Mouse (Mus musculus) kidney, embryonic 14.5 days (tissue): ENCODE results near the gene Sema3d. TPM values are rescaled to one million over a fixed set of nuclear protein-coding genes. Genes with fewer than 3 reads are reported as not detected.

ENCODE experiments used
- ATAC-seq: fragments of 200-750 bp; cut with Nextera tagmentation; 2 replicates; pipeline ENCODE4 v1.8.0; 2017; ENCODE audit warnings: moderate number of reproducible peaks, mild to moderate bottlenecking, moderate TSS enrichment, moderate library complexity; ENCODE audit not compliant: low FRiP score, low TSS enrichment
- H3K27ac ChIP-seq: fragments of 300-500 bp; sonication (generic); 2 replicates; pipeline ENCODE4 v1.5.1; 2014; ENCODE audit warnings: low read depth, mild to moderate bottlenecking, low read length, moderate library complexity, mixed read lengths
- H3K27me3 ChIP-seq: fragments of 300-500 bp; sonication (generic); 2 replicates; pipeline ENCODE4 v1.6.1; 2014; ENCODE audit warnings: mild to moderate bottlenecking, low read length; ENCODE audit not compliant: control insufficient read depth, insufficient read depth
- H3K36me3 ChIP-seq: fragments of 300-500 bp; sonication (generic); 2 replicates; pipeline ENCODE4 v1.6.1; 2014; ENCODE audit warnings: low read length, mixed read lengths; ENCODE audit not compliant: control insufficient read depth, insufficient read depth
- H3K4me1 ChIP-seq: fragments of 300-500 bp; sonication (generic); 2 replicates; pipeline ENCODE4 v1.6.1; 2014; ENCODE audit warnings: low read length, mixed read lengths; ENCODE audit not compliant: control insufficient read depth, insufficient read depth
- H3K4me2 ChIP-seq: fragments of 300-500 bp; sonication (generic); replicated peaks from 2 replicates; pipeline ENCODE4 v1.6.1; 2014; ENCODE audit warnings: low read depth, mild to moderate bottlenecking, low read length
- H3K4me3 ChIP-seq: fragments of 300-500 bp; sonication (generic); 2 replicates; pipeline ENCODE4 v1.5.1; 2014; ENCODE audit warnings: mild to moderate bottlenecking, low read length
- H3K9ac ChIP-seq: fragments of 300-500 bp; sonication (generic); 2 replicates; pipeline ENCODE4 v1.6.1; 2014; ENCODE audit warnings: low read depth, mild to moderate bottlenecking, low read length, moderate library complexity
- H3K9me3 ChIP-seq: fragments of 300-500 bp; sonication (generic); 2 replicates; pipeline ENCODE4 v1.6.1; 2016; ENCODE audit warnings: low read length; ENCODE audit not compliant: control insufficient read depth
- WGBS: fragments of 180-500 bp; shearing (Covaris S2); extraction: QIAGEN DNeasy Blood & Tissue Kit; methylation state at CpG from one replicate; pipeline ENCODE4 v1.1.7; 2014; 5-methylcytosine and 5-hydroxymethylcytosine counted together
- polyA plus RNA-seq: library from polyadenylated mRNA; unstranded; fragments of >200 nt; fragmentation: Nextera tagmentation; extraction: Ambion mirVana; gene quantifications from 2 replicates; pipeline ENCODE4 v1.2.1, GENCODE M21; 2014

Gene Sema3d
- 19.9 and 29.7 TPM in 2 replicates for polyA plus RNA-seq

DNA sequence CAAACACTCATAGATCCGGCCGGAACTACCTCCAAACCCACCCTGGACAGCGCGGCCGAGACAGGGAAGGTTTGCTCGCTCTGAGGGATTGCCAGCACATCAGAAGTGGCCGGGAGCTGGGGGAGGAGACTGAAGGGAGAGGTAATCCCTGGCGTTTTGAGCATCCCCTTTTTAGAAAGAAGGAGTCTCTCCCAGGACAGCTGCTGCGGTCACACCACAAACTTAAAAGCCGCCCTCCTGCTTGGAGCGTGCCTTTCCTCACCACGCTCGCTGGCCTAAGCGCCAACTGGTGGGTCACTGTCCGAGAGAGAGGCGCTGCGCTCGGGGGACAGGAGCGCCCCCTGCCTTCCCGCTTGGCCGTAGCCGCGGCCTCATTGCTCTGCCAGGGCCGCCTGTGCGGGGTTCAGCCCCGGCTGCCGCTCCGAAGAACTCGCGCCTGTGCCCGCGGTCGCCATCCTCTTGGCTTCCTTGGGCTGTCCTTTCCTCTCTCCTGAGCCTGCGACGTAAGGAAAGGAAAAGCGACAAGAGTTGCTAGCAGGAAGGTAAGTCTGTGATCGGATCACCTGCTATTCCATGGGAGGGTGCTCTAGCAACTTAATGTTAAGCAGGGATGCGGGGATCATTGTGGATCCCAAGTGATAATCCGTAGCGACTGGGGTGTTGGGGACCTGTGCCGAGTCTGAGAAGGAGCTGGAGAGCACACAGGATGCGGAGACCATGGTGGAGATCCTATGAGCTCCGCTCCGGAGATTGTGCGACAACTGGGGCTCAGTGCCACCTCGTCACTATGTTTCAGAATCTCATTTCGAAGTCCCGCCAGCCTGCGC lies at the start of gene Sema3d:
TSS of gene Sema3d (plus strand) at position 253 of the 827 bp plus-strand sequence.
- no peaks in the 10 kb centered on the region for H3K27me3 ChIP-seq
- H3K36me3 ChIP-seq = no peaks in the 10 kb centered on the region
- under 1% methylated on average over 48 of the region's 49 CpGs for WGBS
- no peaks in the 10 kb centered on the region for H3K9me3 ChIP-seq
- H3K4me3 ChIP-seq = peak within 1 kb of the TSS; percentile 71
- peak; percentile 97 for ATAC-seq
- H3K9ac ChIP-seq = peak within 1 kb of the TSS; percentile 68
- peak within 1 kb of the TSS; percentile 85 for H3K4me2 ChIP-seq
- H3K4me1 ChIP-seq = no peaks in the 10 kb centered on the region; the same call in 1 of the 2 replicates
- peak within 1 kb of the TSS; percentile 2; the same call in 1 of the 2 replicates for H3K27ac ChIP-seq

DNA sequence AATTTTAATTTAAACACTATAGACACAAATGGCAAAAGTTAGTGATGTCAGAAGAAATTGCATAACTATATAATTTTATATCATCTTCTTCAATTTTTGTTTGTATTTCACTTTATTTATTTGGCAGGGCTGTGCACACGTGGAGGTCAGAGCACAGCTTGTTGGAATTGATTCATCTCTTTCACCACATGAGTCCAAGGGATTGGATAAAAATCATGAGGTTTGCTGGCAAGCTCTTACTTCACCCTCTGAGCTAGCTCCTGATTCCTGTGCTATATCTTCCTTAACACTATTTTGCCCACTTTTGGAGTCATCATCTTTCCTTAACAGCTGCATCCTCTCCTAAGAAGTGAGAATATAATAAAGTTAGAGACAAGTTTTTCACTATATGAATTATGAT lies 5.9 kb upstream of the Sema3d start:
- no peak overlapping the region for H3K9ac ChIP-seq
- H3K36me3 ChIP-seq = no peaks in the 10 kb centered on the region
- no peaks in the 10 kb centered on the region for H3K27me3 ChIP-seq
- H3K27ac ChIP-seq = no peak overlapping the region
- no peaks in the 10 kb centered on the region for H3K4me1 ChIP-seq
- no peak overlapping the region for H3K4me2 ChIP-seq
- H3K4me3 ChIP-seq = no peak overlapping the region
- ATAC-seq = no peak
- no peaks in the 10 kb centered on the region for H3K9me3 ChIP-seq
- 46% methylated on average over 1 of the region's 1 CpGs for WGBS

DNA sequence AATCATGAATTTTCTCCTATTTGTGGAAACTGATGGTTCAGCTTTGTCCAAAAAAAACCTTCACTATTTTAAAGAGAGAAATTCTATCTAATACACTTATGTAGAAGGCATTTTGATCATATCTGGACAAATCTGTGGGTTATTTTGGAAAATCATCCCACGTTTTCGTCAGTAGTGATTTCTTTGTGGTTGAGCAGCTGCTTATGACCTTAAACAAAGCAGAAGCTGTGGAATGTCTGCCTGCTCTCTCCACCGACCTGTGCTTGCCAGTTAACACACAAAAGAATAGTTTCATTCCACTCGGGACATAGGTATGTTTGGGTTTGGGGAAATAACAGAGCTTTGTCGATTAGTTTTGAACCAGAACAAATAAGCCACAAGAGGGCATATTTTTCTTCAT lies 4.3 kb upstream of the Sema3d start:
- H3K27ac ChIP-seq = no peak overlapping the region
- 44% methylated on average over 5 of the region's 5 CpGs for WGBS
- no peak overlapping the region for H3K4me3 ChIP-seq
- ATAC-seq = no peak
- H3K9ac ChIP-seq = no peak overlapping the region
- H3K36me3 ChIP-seq = no peaks in the 10 kb centered on the region
- H3K9me3 ChIP-seq = no peaks in the 10 kb centered on the region
- no peak overlapping the region for H3K4me2 ChIP-seq
- H3K4me1 ChIP-seq = no peaks in the 10 kb centered on the region
- no peaks in the 10 kb centered on the region for H3K27me3 ChIP-seq

DNA sequence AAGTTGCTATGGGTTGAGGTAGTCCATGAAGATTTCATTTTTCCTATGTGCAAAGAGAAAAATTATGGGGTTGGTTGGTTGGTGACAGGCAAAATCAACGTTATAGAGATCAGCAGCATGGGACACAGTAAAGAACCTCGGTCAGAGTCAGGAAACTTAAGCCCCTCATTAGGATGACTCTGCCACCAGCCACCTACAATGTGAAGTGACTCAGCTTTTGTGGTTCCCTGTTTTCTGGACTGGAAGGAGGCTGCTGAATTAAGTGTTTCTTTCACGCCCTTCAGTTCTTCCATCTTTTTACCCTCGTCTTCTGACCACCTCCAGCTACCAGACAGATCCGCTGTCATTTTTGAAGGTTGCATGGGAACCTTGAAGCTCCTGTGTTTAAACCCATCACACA lies 1.2 kb upstream of the Sema3d start:
- no peak overlapping the region for H3K9ac ChIP-seq
- no peak for ATAC-seq
- H3K4me1 ChIP-seq = no peaks in the 10 kb centered on the region; the same call in 1 of the 2 replicates
- WGBS = 87% methylated on average over 5 of the region's 5 CpGs
- H3K9me3 ChIP-seq = no peaks in the 10 kb centered on the region
- H3K4me2 ChIP-seq = no peak overlapping the region
- H3K4me3 ChIP-seq = no peak overlapping the region
- no peaks in the 10 kb centered on the region for H3K36me3 ChIP-seq
- H3K27me3 ChIP-seq = no peaks in the 10 kb centered on the region
- no peak overlapping the region for H3K27ac ChIP-seq

DNA sequence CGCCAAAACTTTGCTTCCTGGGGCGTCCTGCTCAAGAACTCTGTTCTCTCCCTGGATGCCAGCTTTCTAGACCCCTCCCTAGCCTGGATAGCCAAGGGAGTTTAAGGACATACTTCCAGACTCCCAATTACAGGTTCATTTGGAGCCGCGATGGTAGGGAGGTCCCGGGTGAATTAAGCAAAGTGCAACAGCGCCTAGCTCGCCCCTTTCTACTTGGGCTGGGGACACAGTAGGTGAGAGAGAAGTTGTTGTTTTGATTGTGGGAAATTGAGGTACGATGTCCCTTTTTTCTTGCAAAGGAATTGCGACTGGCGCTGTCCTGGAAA lies 738 bp downstream of the Sema3d start:
- no peaks in the 10 kb centered on the region for H3K27me3 ChIP-seq
- peak overlapping the region; percentile 71 for H3K4me3 ChIP-seq
- 1% methylated on average over 10 of the region's 10 CpGs for WGBS
- H3K9me3 ChIP-seq = no peaks in the 10 kb centered on the region
- no peaks in the 10 kb centered on the region; the same call in 1 of the 2 replicates for H3K4me1 ChIP-seq
- H3K4me2 ChIP-seq = peak overlapping the region; percentile 85
- ATAC-seq = 0 out of 2 replicates have a peak, but pooled peaks have one; percentile 17
- peak overlapping the region; percentile 68 for H3K9ac ChIP-seq
- no peaks in the 10 kb centered on the region for H3K36me3 ChIP-seq
- H3K27ac ChIP-seq = peak overlapping the region; percentile 2; the same call in 1 of the 2 replicates

DNA sequence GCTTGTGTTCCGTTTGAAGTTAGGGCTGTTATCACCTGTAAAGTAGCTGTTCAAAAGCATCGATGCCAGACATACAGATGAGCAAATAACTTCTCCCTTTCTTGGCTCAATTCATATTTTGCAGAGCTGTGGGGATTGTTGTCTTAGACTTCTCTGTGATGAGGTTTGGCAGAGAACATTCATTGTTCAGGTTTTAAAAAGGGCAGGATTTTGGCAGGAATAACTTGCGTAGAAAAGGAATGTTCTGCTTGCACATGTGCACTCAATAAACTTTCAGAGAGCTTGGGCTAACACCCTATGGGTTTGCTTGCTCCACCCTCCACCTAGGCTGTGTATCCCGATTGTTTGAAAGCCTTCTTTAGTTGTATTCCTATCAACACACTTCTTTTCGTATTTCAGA lies 9.5 kb downstream of the Sema3d start:
- H3K4me1 ChIP-seq = no peaks in the 10 kb centered on the region
- H3K4me2 ChIP-seq = no peak overlapping the region
- H3K9me3 ChIP-seq = no peaks in the 10 kb centered on the region
- no peaks in the 10 kb centered on the region for H3K27me3 ChIP-seq
- H3K27ac ChIP-seq = no peak overlapping the region
- no peak overlapping the region for H3K4me3 ChIP-seq
- WGBS = 93% methylated on average over 5 of the region's 5 CpGs
- H3K9ac ChIP-seq = no peak overlapping the region
- no peaks in the 10 kb centered on the region for H3K36me3 ChIP-seq
- no peak for ATAC-seq

DNA sequence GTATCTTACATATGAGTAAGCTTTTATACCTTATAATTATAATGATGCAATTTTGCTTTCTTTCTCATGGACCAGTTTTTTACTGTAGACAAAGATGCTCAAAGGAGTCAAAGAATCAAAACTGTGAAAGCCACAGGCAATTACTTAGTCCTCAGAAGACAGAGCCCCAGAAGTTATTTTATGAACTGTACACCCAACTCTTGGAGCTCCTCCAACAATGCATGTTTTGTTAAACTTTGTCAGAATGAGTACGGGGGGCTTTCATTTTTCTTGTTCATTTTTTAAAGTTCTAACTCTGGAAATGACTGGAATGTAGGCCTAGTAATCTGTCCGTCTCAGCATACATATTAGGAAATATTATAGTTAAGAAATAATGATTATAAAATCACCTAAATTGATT lies 16.1 kb downstream of the Sema3d start:
- ATAC-seq = no peak
- no peaks in the 10 kb centered on the region for H3K36me3 ChIP-seq

DNA sequence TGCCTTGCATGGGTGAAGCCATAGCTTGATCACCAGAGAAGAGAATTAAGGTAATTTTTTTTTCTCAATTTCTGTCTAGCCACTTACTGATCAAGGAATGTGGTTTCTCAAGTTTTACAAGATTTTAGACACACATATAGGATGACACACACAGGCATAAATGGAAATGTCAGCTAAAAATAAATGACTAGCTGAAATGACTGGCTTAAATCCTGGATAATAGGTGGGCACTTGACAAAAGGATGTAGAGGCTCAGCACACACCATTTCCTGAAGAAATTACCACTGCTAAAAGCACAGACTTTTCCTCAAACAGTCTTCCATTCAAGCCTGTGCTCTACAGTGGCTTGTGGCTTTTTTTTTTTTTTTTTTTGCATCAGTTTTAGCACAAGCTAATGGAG lies 21.0 kb downstream of the Sema3d start:
- Histone ChIP-seq H3K4me2 (no peak overlapping the region), H3K9ac (no peak overlapping the region), H3K27me3 (no peaks in the 10 kb centered on the region), H3K4me1 (no peaks in the 10 kb centered on the region), H3K36me3 (no peaks in the 10 kb centered on the region), H3K4me3 (no peak overlapping the region), H3K9me3 (no peaks in the 10 kb centered on the region), H3K27ac (no peak overlapping the region)
- ATAC-seq = no peak

More for the DNA sequence above, 16.1 kb downstream of the Sema3d start:
- H3K27me3 ChIP-seq = no peaks in the 10 kb centered on the region
- WGBS = 67% methylated on average over 2 of the region's 2 CpGs
- H3K9ac ChIP-seq = no peak overlapping the region
- H3K4me1 ChIP-seq = no peaks in the 10 kb centered on the region
- no peak overlapping the region for H3K4me2 ChIP-seq
- H3K9me3 ChIP-seq = no peaks in the 10 kb centered on the region
- no peak overlapping the region for H3K4me3 ChIP-seq
- H3K27ac ChIP-seq = no peak overlapping the region

DNA sequence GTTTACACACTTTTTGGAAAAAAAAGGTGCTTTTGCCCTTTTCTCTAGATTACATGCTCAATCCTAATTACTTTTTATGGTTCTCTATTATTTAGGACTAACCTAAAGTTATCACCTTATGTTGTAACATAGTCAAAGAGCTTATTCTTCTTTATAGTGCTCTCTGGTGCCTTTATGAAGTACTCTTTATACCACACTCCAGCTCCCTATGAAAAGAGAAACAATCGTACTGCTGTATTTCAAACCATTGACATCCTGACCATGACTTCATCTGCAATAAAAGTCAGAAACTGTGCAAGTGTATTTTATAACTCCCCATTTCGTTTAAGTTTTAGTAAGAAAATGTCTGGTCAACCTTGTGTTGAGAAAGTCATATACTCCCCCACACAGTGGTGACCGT lies 29.4 kb downstream of the Sema3d start:
- Histone ChIP-seq H3K4me3 (no peak overlapping the region), H3K9me3 (no peaks in the 10 kb centered on the region), H3K27me3 (no peaks in the 10 kb centered on the region), H3K4me2 (no peak overlapping the region), H3K36me3 (no peaks in the 10 kb centered on the region), H3K9ac (no peak overlapping the region), H3K4me1 (no peaks in the 10 kb centered on the region), H3K27ac (no peak overlapping the region)
- ATAC-seq = no peak
- WGBS = 33% methylated on average over 3 of the region's 3 CpGs
